Mouse (Mus musculus) heart, embryonic 15.5 days (tissue): ENCODE results near the gene Tfcp2l1. TPM values are rescaled to one million over a fixed set of nuclear protein-coding genes. Genes with fewer than 3 reads are reported as not detected.
"Not testable (repeated sequence)": the region's sequence is repeated elsewhere in the genome, so short reads cannot be mapped to it uniquely, and the experiment has no call there.

Source experiments
- ATAC-seq: fragments of 200-750 bp; cut with Nextera tagmentation; replicated peaks from 2 replicates; pipeline ENCODE4 v1.8.0; 2017; ENCODE audit warnings: low read depth, moderate TSS enrichment; ENCODE audit not compliant: insufficient number of reproducible peaks, insufficient read depth, low FRiP score
- H3K27ac ChIP-seq: fragments of 300-500 bp; sonication (generic); 2 replicates; pipeline ENCODE4 v1.5.1; 2015; ENCODE audit warnings: mild to moderate bottlenecking, inconsistent platforms
- H3K27me3 ChIP-seq: fragments of 300-500 bp; sonication (generic); 2 replicates; pipeline ENCODE4 v1.6.1; 2015; ENCODE audit warnings: inconsistent platforms
- H3K36me3 ChIP-seq: fragments of 300-500 bp; sonication (generic); 2 replicates; pipeline ENCODE4 v1.6.1; 2015; ENCODE audit warnings: mild to moderate bottlenecking, inconsistent platforms
- H3K4me1 ChIP-seq: fragments of 300-500 bp; sonication (generic); replicated peaks from 2 replicates; pipeline ENCODE4 v1.6.1; 2015; ENCODE audit warnings: inconsistent platforms
- H3K4me2 ChIP-seq: fragments of 300-500 bp; sonication (generic); 2 replicates; pipeline ENCODE4 v1.6.1; 2015; ENCODE audit warnings: inconsistent platforms, mild to moderate bottlenecking, moderate library complexity
- H3K4me3 ChIP-seq: fragments of 300-500 bp; sonication (generic); 2 replicates; pipeline ENCODE4 v1.5.1; 2015; ENCODE audit warnings: mild to moderate bottlenecking, inconsistent platforms
- H3K9ac ChIP-seq: fragments of 300-500 bp; sonication (generic); 2 replicates; pipeline ENCODE4 v1.6.1; 2015; ENCODE audit warnings: mild to moderate bottlenecking, inconsistent platforms
- H3K9me3 ChIP-seq: fragments of 300-500 bp; sonication (generic); replicated peaks from 2 replicates; pipeline ENCODE4 v1.6.1; 2016; ENCODE audit warnings: inconsistent platforms
- WGBS: fragments of 180-500 bp; shearing (Covaris S2); methylation state at CpG from one replicate; pipeline ENCODE4 v1.1.7; 2015; ENCODE audit warnings: mixed read lengths; 5-methylcytosine and 5-hydroxymethylcytosine counted together
- polyA plus RNA-seq: library from polyadenylated mRNA; unstranded; fragments of >200 nt; fragmentation: Nextera tagmentation; extraction: Ambion mirVana; gene quantifications from 2 replicates; pipeline ENCODE4 v1.2.1, GENCODE M21; 2015

Gene Tfcp2l1
- 0.48 and 0.89 TPM in 2 replicates for polyA plus RNA-seq

DNA sequence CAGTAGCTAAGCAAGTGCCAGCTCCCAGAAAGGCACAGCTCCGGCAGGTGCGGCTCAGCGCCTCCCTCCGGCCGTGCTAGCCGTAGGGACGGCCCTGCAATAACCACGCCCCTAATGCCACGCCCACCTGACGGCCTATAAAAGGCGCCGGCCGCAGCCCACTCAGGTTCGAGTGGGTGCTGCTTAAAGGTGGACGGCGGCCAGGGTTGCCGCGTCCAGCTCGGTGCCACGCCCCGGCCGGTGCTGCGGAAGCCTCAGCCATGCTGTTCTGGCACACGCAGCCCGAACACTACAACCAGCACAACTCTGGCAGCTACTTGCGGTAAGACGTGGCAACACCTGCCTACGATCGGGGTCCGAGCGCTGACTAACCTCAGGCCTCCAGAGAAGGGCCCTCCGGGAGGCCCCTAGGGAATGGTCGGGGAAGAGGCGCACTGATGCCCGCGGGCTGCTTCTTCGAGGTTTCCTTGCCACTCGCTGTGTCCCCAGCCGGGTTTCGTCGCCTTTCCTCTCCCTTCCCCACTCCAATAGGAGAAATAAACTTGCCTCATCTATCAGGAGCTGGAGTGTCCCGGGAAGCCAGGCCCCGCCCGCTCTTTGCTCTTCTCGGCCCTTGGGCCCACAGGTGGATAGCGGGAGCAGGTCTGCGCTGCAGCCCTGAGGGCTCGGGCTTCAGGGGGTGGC, at the start of gene Tfcp2l1:
Tfcp2l1 (plus strand) TSS at position 165 of the 684 bp plus-strand sequence.
- Histone ChIP-seq H3K4me2 (peak within 1 kb of the TSS; percentile 98), H3K27me3 (peaks cover 16% of the 10 kb centered on the region; the same call in 1 of the 2 replicates), H3K4me3 (peak within 1 kb of the TSS; percentile 66), H3K27ac (peak within 1 kb of the TSS; percentile 12; the same call in 1 of the 2 replicates), H3K4me1 (peaks cover 13% of the 10 kb centered on the region), H3K9ac (peak within 1 kb of the TSS; percentile 61), H3K36me3 (no peaks in the 10 kb centered on the region), H3K9me3 (no peaks in the 10 kb centered on the region)
- under 1% methylated on average over 48 of the region's 48 CpGs for WGBS
- ATAC-seq, result peak; percentile 86

GRCm38 (mm10) chr1:118580174-118580702, 47.5 kb upstream of the Tfcp2l1 start:
- Histone ChIP-seq H3K27ac (no peak overlapping the region), H3K9me3 (no peaks in the 10 kb centered on the region), H3K27me3 (no peaks in the 10 kb centered on the region), H3K36me3 (peaks cover 62% of the 10 kb centered on the region), H3K4me1 (no peaks in the 10 kb centered on the region), H3K4me3 (no peak overlapping the region), H3K9ac (no peak overlapping the region), H3K4me2 (no peak overlapping the region)
- WGBS, result 93% methylated on average over 2 of the region's 2 CpGs
- no peak for ATAC-seq

- H3K27me3 ChIP-seq, result no peaks in the 10 kb centered on the region
- H3K4me2 ChIP-seq, result no peak overlapping the region
- peaks cover 53% of the 10 kb centered on the region for H3K36me3 ChIP-seq
- H3K4me1 ChIP-seq, result no peaks in the 10 kb centered on the region
- H3K9ac ChIP-seq, result no peak overlapping the region
- H3K4me3 ChIP-seq, result no peak overlapping the region
- WGBS, result 83% methylated on average over 8 of the region's 8 CpGs
- no peak for ATAC-seq
- H3K27ac ChIP-seq, result no peak overlapping the region
- no peaks in the 10 kb centered on the region for H3K9me3 ChIP-seq
Measured at GRCm38 (mm10) chr1:118581179-118581578, 46.6 kb upstream of the Tfcp2l1 start.

DNA sequence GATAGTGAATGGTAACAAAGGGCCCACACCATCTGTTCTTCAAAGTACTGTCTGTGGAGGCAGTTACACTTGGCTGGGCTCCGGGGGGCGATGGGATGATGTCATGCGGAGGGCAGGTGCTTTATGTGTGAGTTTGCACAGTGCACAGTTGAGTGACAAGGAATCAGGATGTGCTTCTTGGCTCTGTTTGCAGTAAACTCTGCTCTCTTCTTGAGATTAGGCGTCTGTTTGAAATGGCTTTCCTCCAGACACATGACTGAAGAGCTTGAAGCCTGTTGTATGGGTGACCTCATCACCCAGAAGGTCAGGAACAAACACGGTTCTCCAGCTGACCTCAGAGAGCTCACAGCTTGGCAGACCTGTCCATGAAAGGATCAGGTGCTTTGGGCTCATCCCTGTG, 38.0 kb upstream of the Tfcp2l1 start:
- Histone ChIP-seq H3K4me3 (no peak overlapping the region), H3K4me2 (no peak overlapping the region), H3K9ac (no peak overlapping the region), H3K4me1 (peaks cover 18% of the 10 kb centered on the region), H3K9me3 (no peaks in the 10 kb centered on the region), H3K27me3 (no peaks in the 10 kb centered on the region), H3K27ac (no peak overlapping the region), H3K36me3 (peaks cover 51% of the 10 kb centered on the region)
- ATAC-seq, result 0 out of 2 replicates have a peak, but pooled peaks have one; percentile 39
- WGBS, result 57% methylated on average over 5 of the region's 5 CpGs

DNA sequence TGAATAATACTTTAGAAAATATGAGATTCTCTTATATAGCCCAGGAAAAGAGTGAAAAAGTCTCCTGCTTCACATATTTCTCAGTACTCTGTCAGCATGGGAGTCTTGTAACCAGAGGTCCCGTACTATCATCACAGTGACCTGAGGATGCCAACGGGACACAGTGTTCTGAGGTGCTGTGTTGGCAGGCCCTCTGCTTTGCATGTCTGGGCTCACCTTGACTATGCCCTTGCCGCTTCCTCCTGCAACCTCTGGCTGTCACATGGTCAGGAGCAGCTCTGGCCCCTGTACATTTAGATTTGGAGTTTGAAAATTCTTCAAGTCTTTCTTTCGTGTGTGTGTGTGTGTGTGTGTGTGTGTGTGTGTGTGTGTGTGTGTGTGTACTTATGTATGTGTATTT, 34.8 kb upstream of the Tfcp2l1 start:
- peak; percentile 56; the same call in 1 of the 2 replicates for ATAC-seq

GRCm38 (mm10) chr1:118595395-118595794, 32.4 kb upstream of the Tfcp2l1 start:
- Histone ChIP-seq H3K4me3 (no peak overlapping the region), H3K27ac (peak overlapping the region; percentile 46; the same call in 1 of the 2 replicates), H3K4me2 (no peak overlapping the region), H3K4me1 (peaks cover 15% of the 10 kb centered on the region), H3K27me3 (no peaks in the 10 kb centered on the region), H3K9ac (no peak overlapping the region), H3K9me3 (no peaks in the 10 kb centered on the region), H3K36me3 (peaks cover 89% of the 10 kb centered on the region)
- ATAC-seq, result no peak
- 30% methylated on average over 2 of the region's 2 CpGs for WGBS

More for the DNA sequence above, 34.8 kb upstream of the Tfcp2l1 start:
- H3K27me3 ChIP-seq, result no peaks in the 10 kb centered on the region
- 57% methylated on average over 4 of the region's 4 CpGs for WGBS
- H3K9me3 ChIP-seq, result no peaks in the 10 kb centered on the region
- H3K27ac ChIP-seq, result peak overlapping the region; percentile 45
- H3K4me2 ChIP-seq, result no peak overlapping the region
- no peak overlapping the region for H3K9ac ChIP-seq
- H3K4me1 ChIP-seq, result peaks cover 18% of the 10 kb centered on the region
- H3K36me3 ChIP-seq, result peaks cover 79% of the 10 kb centered on the region
- no peak overlapping the region for H3K4me3 ChIP-seq

- Histone ChIP-seq H3K4me3 (no peak overlapping the region), H3K9me3 (no peaks in the 10 kb centered on the region), H3K4me2 (no peak overlapping the region), H3K27ac (no peak overlapping the region), H3K4me1 (peaks cover 6% of the 10 kb centered on the region), H3K36me3 (peaks cover 93% of the 10 kb centered on the region), H3K9ac (no peak overlapping the region), H3K27me3 (no peaks in the 10 kb centered on the region)
- no peak for ATAC-seq
- WGBS, result 85% methylated on average over 2 of the region's 2 CpGs
Measured at GRCm38 (mm10) chr1:118597475-118598213, 30.1 kb upstream of the Tfcp2l1 start.

GRCm38 (mm10) chr1:118598339-118598738, 29.4 kb upstream of the Tfcp2l1 start:
- H3K27me3 ChIP-seq, result no peaks in the 10 kb centered on the region
- H3K9me3 ChIP-seq, result no peaks in the 10 kb centered on the region
- 87% methylated on average over 3 of the region's 3 CpGs for WGBS
- no peak overlapping the region for H3K9ac ChIP-seq
- H3K4me2 ChIP-seq, result no peak overlapping the region
- no peak for ATAC-seq
- peaks cover 96% of the 10 kb centered on the region for H3K36me3 ChIP-seq
- H3K4me1 ChIP-seq, result peaks cover 6% of the 10 kb centered on the region
- no peak overlapping the region for H3K27ac ChIP-seq
- no peak overlapping the region for H3K4me3 ChIP-seq

- no peak for ATAC-seq
- Histone ChIP-seq H3K4me3 (no peak overlapping the region), H3K9ac (no peak overlapping the region), H3K4me1 (no peaks in the 10 kb centered on the region), H3K4me2 (no peak overlapping the region), H3K9me3 (no peaks in the 10 kb centered on the region), H3K27ac (no peak overlapping the region), H3K27me3 (no peaks in the 10 kb centered on the region), H3K36me3 (peaks cover 14% of the 10 kb centered on the region)
- WGBS, result 96% methylated on average over 3 of the region's 3 CpGs
Measured at GRCm38 (mm10) chr1:118613631-118614183, 14.0 kb upstream of the Tfcp2l1 start.

- H3K4me3 ChIP-seq, H3K4me1 ChIP-seq, H3K9me3 ChIP-seq, H3K4me2 ChIP-seq, ATAC-seq, H3K36me3 ChIP-seq, H3K9ac ChIP-seq, H3K27ac ChIP-seq, H3K27me3 ChIP-seq: not testable (repeated sequence)
- 81% methylated on average over 5 of the region's 5 CpGs for WGBS
Measured at GRCm38 (mm10) chr1:118621055-118621454, 6.7 kb upstream of the Tfcp2l1 start.

- H3K27me3 ChIP-seq, result peaks cover 9% of the 10 kb centered on the region; the same call in 1 of the 2 replicates
- H3K36me3 ChIP-seq, result no peaks in the 10 kb centered on the region
- 46% methylated on average over 3 of the region's 3 CpGs for WGBS
- H3K4me3 ChIP-seq, result no peak overlapping the region
- peaks cover 8% of the 10 kb centered on the region for H3K4me1 ChIP-seq
- no peak overlapping the region for H3K4me2 ChIP-seq
- H3K27ac ChIP-seq, result no peak overlapping the region
- H3K9me3 ChIP-seq, result no peaks in the 10 kb centered on the region
- no peak for ATAC-seq
- no peak overlapping the region for H3K9ac ChIP-seq
Measured at GRCm38 (mm10) chr1:118622857-118623256, 4.9 kb upstream of the Tfcp2l1 start.
